Mouse (Mus musculus) monocyte, adult 2 months (primary cell): ENCODE results near the gene Hist1h4j.
"Not testable (repeated sequence)": the region's sequence is repeated elsewhere in the genome, so short reads cannot be mapped to it uniquely, and the experiment has no call there.

ENCODE experiments used
- DNase-seq, 2 experiments: peaks; one replicate each; pipeline ENCODE4 v3.0.0; 2022; ENCODE audit warnings: low spot score in 2 of 2, low read depth in 1 of 2

Hist1h4j gene

GRCm38 (mm10) chr13:21734906-21735767 lies at the start of gene Hist1h4j:
Hist1h4j (plus strand) TSS chr13:21735064.
- DNase-seq: peak in 1 of 2 experiments; percentile 45

- DNase-seq: no peak
Measured at GRCm38 (mm10) chr13:21697811-21698210, 37.1 kb upstream of the Hist1h4j start, which contains the start of gene Olfr1359. Olfr1359 (plus strand) TSS chr13:21698111.

GRCm38 (mm10) chr13:21706669-21707068 lies 28.2 kb upstream of the Hist1h4j start:
- DNase-seq: no peak

GRCm38 (mm10) chr13:21710031-21710711 lies 24.7 kb upstream of the Hist1h4j start:
- DNase-seq: peak; percentile 60 to 79

- peak in 1 of 2 experiments; percentile 76 for DNase-seq
Measured at GRCm38 (mm10) chr13:21710821-21711525, 23.9 kb upstream of the Hist1h4j start.

GRCm38 (mm10) chr13:21711698-21712097 lies 23.2 kb upstream of the Hist1h4j start:
- DNase-seq: no peak

- DNase-seq: peak in 1 of 2 experiments; percentile 29
Measured at GRCm38 (mm10) chr13:21714725-21715124, 20.1 kb upstream of the Hist1h4j start.

GRCm38 (mm10) chr13:21715131-21715863 lies 19.6 kb upstream of the Hist1h4j start:
- peak in 1 of 2 experiments; percentile 24 for DNase-seq

- DNase-seq: peak; percentile 60 to 65
Measured at GRCm38 (mm10) chr13:21715864-21716539, 18.9 kb upstream of the Hist1h4j start, which contains the start of the genes Hist1h2bl and Hist1h2ai. Hist1h2bl (minus strand) TSS chr13:21716143. Hist1h2ai (plus strand) TSS chr13:21716422.

- DNase-seq: peak; percentile 36 to 49
Measured at GRCm38 (mm10) chr13:21716540-21717391, 18.1 kb upstream of the Hist1h4j start.

GRCm38 (mm10) chr13:21717397-21718357 lies 17.2 kb upstream of the Hist1h4j start, which contains the start of gene Hist1h3h:
Hist1h3h (plus strand) TSS chr13:21717659.
- peak; percentile 61 to 68 for DNase-seq

- no peak for DNase-seq
Measured at GRCm38 (mm10) chr13:21718381-21719080, 16.3 kb upstream of the Hist1h4j start.

GRCm38 (mm10) chr13:21721107-21721756 lies 13.6 kb upstream of the Hist1h4j start:
- not testable (repeated sequence) for DNase-seq

- DNase-seq: peak; percentile 16 to 39
Measured at GRCm38 (mm10) chr13:21721757-21722372, 13.0 kb upstream of the Hist1h4j start, which contains the start of gene Hist1h2bm. Hist1h2bm (plus strand) TSS chr13:21722044.

GRCm38 (mm10) chr13:21722373-21722925 lies 12.4 kb upstream of the Hist1h4j start:
- DNase-seq: no peak
